Mouse (Mus musculus): ENCODE measurements at regions not wholly inside any gene's neighbourhood (a gene's known extent, or its start where the extent isn't known, plus 50 kb on each side); places are given as distances from the start of the nearest gene placed in this dataset.

- Histone ChIP-seq H3K4me3 (ENCODE audit: low read depth, low read length) (no peak overlapping the region), H3K4me1 (ENCODE audit: insufficient read depth) (no peaks in the 10 kb centered on the region), H3K27ac (ENCODE audit: low read depth) (no peak overlapping the region), H3K4me2 (ENCODE audit: low read depth, low read length) (no peak overlapping the region), H3K9me3 (ENCODE audit: low read length) (no peaks in the 10 kb centered on the region), H3K27me3 (ENCODE audit: insufficient read depth, low read length) (no peaks in the 10 kb centered on the region; the same call in 1 of the 2 replicates), H3K9ac (replicated peaks) (no peak overlapping the region), H3K36me3 (replicated peaks; ENCODE audit: insufficient read depth, low read length) (no peaks in the 10 kb centered on the region)
- DNase-seq (peak; percentile 85), ATAC-seq (no peak)
- 9% methylated on average over 7 of the region's 7 CpGs for WGBS (ENCODE audit: insufficient replicate concordance)
- TF ChIP-seq EP300 (IDR thresholded peaks at IDR 0.05; ENCODE audit: low read depth) (no peak), CTCF (IDR thresholded peaks at IDR 0.05; ENCODE audit: low read depth) (peak; percentile 91)
Observed at GRCm38 (mm10) chr4:125962677-125963076, 61.7 kb upstream of the Csf3r start.

All from liver, postnatal 0 days (tissue).